Mouse (Mus musculus) c-Kit-positive CD71-positive TER-119-negative erythroid progenitor cells, embryonic 14.5 days (primary cell): ENCODE data around the gene Zbtb37.

Experiments
- DNase-seq: peaks from one replicate; pipeline ENCODE4 v3.0.0-alpha.2; 2013; ENCODE audit warnings: low read depth

Zbtb37 gene

DNA sequence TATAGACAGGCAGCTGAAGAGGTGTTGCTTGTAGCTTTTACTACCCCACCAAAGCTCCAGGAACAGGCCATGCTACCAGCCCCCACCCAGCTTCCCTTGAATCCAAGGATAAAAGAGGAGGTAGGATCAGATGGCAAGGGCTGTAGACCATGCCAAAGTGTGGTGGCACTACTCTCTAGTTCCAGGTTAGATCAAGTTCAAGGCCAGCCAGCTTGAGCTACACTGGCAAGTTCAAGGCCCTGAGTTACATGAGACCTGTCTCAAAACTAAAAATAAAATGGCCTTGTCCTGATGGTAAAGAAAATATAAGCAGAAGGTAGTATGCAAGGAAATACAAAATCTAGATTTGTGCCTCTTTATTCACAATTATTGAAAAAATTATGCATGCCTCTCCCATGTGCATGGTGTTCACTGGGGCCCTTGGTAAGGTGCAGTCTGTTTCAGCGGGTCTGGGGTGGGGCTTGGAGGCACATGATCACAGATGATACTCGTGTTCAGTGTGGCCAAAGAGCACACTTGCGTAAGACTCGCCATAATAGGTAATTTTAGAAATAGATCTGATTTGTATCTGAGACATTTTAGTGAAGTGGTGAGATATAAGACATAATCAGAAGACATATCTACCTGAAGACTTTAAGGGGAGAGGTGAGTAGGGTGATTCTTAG lies 56.4 kb downstream of the Zbtb37 start, which contains the start of gene Serpinc1:
TSS of gene Serpinc1 (plus strand) at position 515 of the 665 bp plus-strand sequence.
- no peak for DNase-seq

GRCm38 (mm10) chr1:160968643-160969042 lies 66.0 kb downstream of the Zbtb37 start:
- no peak for DNase-seq

DNA sequence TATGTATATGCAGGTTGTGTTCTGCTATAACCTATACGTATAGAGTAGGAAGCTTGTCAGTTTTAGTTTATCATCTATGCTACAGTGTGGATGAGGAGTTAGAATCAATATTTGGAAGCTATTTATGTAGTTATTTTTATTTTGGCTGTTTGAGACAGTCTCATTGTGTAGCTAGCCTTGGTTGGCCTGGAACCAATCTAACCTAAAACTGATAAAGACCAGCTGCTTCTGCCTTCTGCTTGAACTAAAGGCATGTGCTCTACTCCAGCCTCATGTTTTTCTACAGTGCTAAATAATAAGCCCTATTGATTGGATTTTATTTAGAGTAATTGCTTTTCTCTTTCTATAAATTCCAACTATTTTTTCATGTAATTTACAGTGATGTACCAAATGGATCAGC lies 67.4 kb downstream of the Zbtb37 start:
- no peak for DNase-seq

DNA sequence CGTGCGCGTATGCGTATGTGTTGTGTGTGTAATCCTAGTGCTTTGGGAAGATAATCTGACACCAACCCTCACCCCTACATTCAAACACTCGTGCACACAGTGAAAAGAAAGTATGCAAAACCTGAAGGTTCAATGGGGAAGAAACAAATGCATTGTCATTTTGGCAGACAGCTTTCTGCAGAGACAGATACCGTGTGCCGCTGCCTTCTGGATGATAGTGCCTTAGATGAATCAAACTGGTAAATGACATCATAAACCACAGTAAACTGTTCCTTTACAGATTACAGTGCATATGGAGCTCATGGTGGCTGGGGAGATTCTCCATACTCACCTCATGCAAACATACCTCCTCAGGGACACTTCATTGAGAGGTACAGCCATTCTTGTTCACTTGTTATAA lies 71.5 kb downstream of the Zbtb37 start:
- peak; percentile 4 for DNase-seq
